14 mouse cellular contexts compared by ENCODE assay signal in genomic region chr4:39597426-39597825, GRCm38 (mm10).
"Had no signal": no experiment of that assay in that cellular context is flagged by ENCODE, and none has a peak within 500 bp of the region (broad histone marks: within the 10 kb centered on the region; RNA-seq: fewer than 3 reads in every experiment).

No protein-coding gene starts in this region.

- DNase-seq: lung, adult 18-20 months; lung, embryonic 14.5 days; lung, postnatal 10 days; lung, postnatal 4 days; right cerebral cortex, postnatal 14 days; thymus, adult 2 months; thymus, postnatal 25 days; thymus, postnatal 4 days had no signal

- H3K4me2 ChIP-seq: lung, embryonic 14.5 days; midbrain, embryonic 12.5 days; midbrain, embryonic 15.5 days; neural tube, embryonic 12.5 days; stomach, embryonic 15.5 days had no signal

- ATAC-seq: midbrain, embryonic 15.5 days had no signal

- H3K27ac ChIP-seq: midbrain, embryonic 10.5 days; midbrain, embryonic 12.5 days; midbrain, embryonic 15.5 days; neural tube, embryonic 12.5 days; stomach, embryonic 15.5 days; stomach, postnatal 0 days had no signal

- H3K4me1 ChIP-seq: midbrain, embryonic 10.5 days; midbrain, embryonic 12.5 days; midbrain, embryonic 15.5 days; neural tube, embryonic 12.5 days; stomach, embryonic 15.5 days had no signal

- H3K27me3 ChIP-seq: midbrain, embryonic 12.5 days; midbrain, embryonic 15.5 days; neural tube, embryonic 12.5 days; stomach, embryonic 15.5 days had no signal

- H3K9me3 ChIP-seq: midbrain, embryonic 10.5 days; midbrain, embryonic 12.5 days; midbrain, embryonic 15.5 days; neural tube, embryonic 12.5 days; stomach, embryonic 15.5 days had no signal

- H3K4me3 ChIP-seq: midbrain, embryonic 10.5 days; midbrain, embryonic 12.5 days; midbrain, embryonic 15.5 days; neural tube, embryonic 12.5 days; stomach, embryonic 15.5 days had no signal

- H3K9ac ChIP-seq: lung, embryonic 14.5 days; midbrain, embryonic 12.5 days; midbrain, embryonic 15.5 days; neural tube, embryonic 12.5 days; stomach, embryonic 15.5 days had no signal

- H3K36me3 ChIP-seq: midbrain, embryonic 10.5 days; midbrain, embryonic 12.5 days; midbrain, embryonic 15.5 days; neural tube, embryonic 12.5 days; stomach, embryonic 15.5 days had no signal
